Mouse (Mus musculus) lung, embryonic 16.5 days (tissue): ENCODE measurements at regions not wholly inside any gene's neighbourhood (a gene's known extent, or its start where the extent isn't known, plus 50 kb on each side); places are given as distances from the start of the nearest gene placed in this dataset.

Source experiments
- ATAC-seq: fragments of 200-750 bp; cut with Nextera tagmentation; 2 replicates; pipeline ENCODE4 v1.8.0; 2017; ENCODE audit warnings: low read depth, mild to moderate bottlenecking, moderate library complexity
- H3K27ac ChIP-seq: fragments of 300-500 bp; sonication (generic); 2 replicates; pipeline ENCODE4 v1.5.1; 2014; ENCODE audit warnings: mild to moderate bottlenecking, control low read depth, low read length
- H3K27me3 ChIP-seq: fragments of 300-500 bp; sonication (generic); 2 replicates; pipeline ENCODE4 v1.6.1; 2014; ENCODE audit warnings: low read depth, low read length, mixed read lengths; ENCODE audit not compliant: control insufficient read depth, insufficient read depth
- H3K36me3 ChIP-seq: fragments of 300-500 bp; sonication (generic); 2 replicates; pipeline ENCODE4 v1.6.1; 2014; ENCODE audit warnings: low read length; ENCODE audit not compliant: control insufficient read depth, insufficient read depth
- H3K4me1 ChIP-seq: fragments of 300-500 bp; sonication (generic); replicated peaks from 2 replicates; pipeline ENCODE4 v1.6.1; 2014; ENCODE audit warnings: low read length, mixed read lengths; ENCODE audit not compliant: control insufficient read depth, insufficient read depth
- H3K4me2 ChIP-seq: fragments of 300-500 bp; sonication (generic); 2 replicates; pipeline ENCODE4 v1.6.1; 2014; ENCODE audit warnings: low read depth, low read length, control low read depth
- H3K4me3 ChIP-seq: fragments of 300-500 bp; sonication (generic); 2 replicates; pipeline ENCODE4 v1.5.1; 2014; ENCODE audit warnings: mild to moderate bottlenecking, low read length, control low read depth
- H3K9ac ChIP-seq: fragments of 300-500 bp; sonication (generic); 2 replicates; pipeline ENCODE4 v1.6.1; 2014; ENCODE audit warnings: low read length, control low read depth
- H3K9me3 ChIP-seq: fragments of 300-500 bp; sonication (generic); 2 replicates; pipeline ENCODE4 v1.6.1; 2016; ENCODE audit warnings: low read length; ENCODE audit not compliant: control insufficient read depth
- WGBS: fragments of 180-500 bp; shearing (Covaris S2); extraction: QIAGEN DNeasy Blood & Tissue Kit; methylation state at CpG from one replicate; pipeline ENCODE4 v1.1.7; 2014; 5-methylcytosine and 5-hydroxymethylcytosine counted together

- Histone ChIP-seq H3K4me3 (no peak overlapping the region), H3K27ac (no peak overlapping the region)
These were observed 170.0 kb upstream of the Hes1 start for GRCm38 (mm10) chr16:29893871-29894828.

GRCm38 (mm10) chr16:29896393-29896792 is 167.8 kb upstream of the Hes1 start:
- Histone ChIP-seq H3K4me1 (peaks cover 14% of the 10 kb centered on the region), H3K9me3 (no peaks in the 10 kb centered on the region), H3K9ac (no peak overlapping the region), H3K27me3 (no peaks in the 10 kb centered on the region), H3K27ac (peak overlapping the region; percentile 68), H3K4me3 (no peak overlapping the region), H3K36me3 (no peaks in the 10 kb centered on the region), H3K4me2 (no peak overlapping the region)
- 56% methylated on average over 4 of the region's 4 CpGs for WGBS
- peak; percentile 59 for ATAC-seq

More at GRCm38 (mm10) chr16:29893871-29894828, 170.0 kb upstream of the Hes1 start:
- Histone ChIP-seq H3K4me1 (peaks cover 14% of the 10 kb centered on the region), H3K4me2 (peak overlapping the region; percentile 43), H3K27me3 (no peaks in the 10 kb centered on the region), H3K9ac (peak overlapping the region; percentile 9; the same call in 1 of the 2 replicates), H3K9me3 (no peaks in the 10 kb centered on the region), H3K36me3 (no peaks in the 10 kb centered on the region)
- peak; percentile 59 for ATAC-seq
- 23% methylated on average over 21 of the region's 21 CpGs for WGBS

- H3K4me2 ChIP-seq = peak overlapping the region; percentile 23; the same call in 1 of the 2 replicates
- H3K4me1 ChIP-seq = peaks cover 27% of the 10 kb centered on the region
- no peaks in the 10 kb centered on the region for H3K9me3 ChIP-seq
- H3K36me3 ChIP-seq = no peaks in the 10 kb centered on the region
- H3K27me3 ChIP-seq = no peaks in the 10 kb centered on the region
- no peak overlapping the region for H3K9ac ChIP-seq
- WGBS = 12% methylated on average over 8 of the region's 8 CpGs
- peak; percentile 63 for ATAC-seq
- H3K27ac ChIP-seq = peak overlapping the region; percentile 28
- no peak overlapping the region for H3K4me3 ChIP-seq
These were observed 160.7 kb upstream of the Hes1 start for GRCm38 (mm10) chr16:29903510-29903909.

GRCm38 (mm10) chr16:29904183-29904775 is 159.9 kb upstream of the Hes1 start:
- H3K27me3 ChIP-seq = no peaks in the 10 kb centered on the region
- no peaks in the 10 kb centered on the region for H3K36me3 ChIP-seq
- H3K4me3 ChIP-seq = no peak overlapping the region
- peak overlapping the region; percentile 28; the same call in 1 of the 2 replicates for H3K27ac ChIP-seq
- no peak overlapping the region for H3K9ac ChIP-seq
- H3K4me2 ChIP-seq = no peak overlapping the region
- peaks cover 27% of the 10 kb centered on the region for H3K4me1 ChIP-seq
- H3K9me3 ChIP-seq = no peaks in the 10 kb centered on the region
- peak; percentile 12; the same call in 1 of the 2 replicates for ATAC-seq
- 50% methylated on average over 9 of the region's 9 CpGs for WGBS

GRCm38 (mm10) chr16:29907331-29907730 is 156.9 kb upstream of the Hes1 start:
- no peaks in the 10 kb centered on the region for H3K27me3 ChIP-seq
- peak; percentile 35; the same call in 1 of the 2 replicates for ATAC-seq
- H3K9me3 ChIP-seq = no peaks in the 10 kb centered on the region
- no peak overlapping the region for H3K9ac ChIP-seq
- H3K4me1 ChIP-seq = peaks cover 27% of the 10 kb centered on the region
- H3K4me2 ChIP-seq = no peak overlapping the region
- no peak overlapping the region for H3K4me3 ChIP-seq
- H3K36me3 ChIP-seq = no peaks in the 10 kb centered on the region
- 58% methylated on average over 7 of the region's 7 CpGs for WGBS
- H3K27ac ChIP-seq = no peak overlapping the region

- Histone ChIP-seq H3K9me3 (no peaks in the 10 kb centered on the region), H3K27me3 (no peaks in the 10 kb centered on the region), H3K27ac (no peak overlapping the region), H3K4me3 (no peak overlapping the region), H3K9ac (no peak overlapping the region), H3K36me3 (no peaks in the 10 kb centered on the region), H3K4me1 (peaks cover 26% of the 10 kb centered on the region), H3K4me2 (no peak overlapping the region)
- 31% methylated on average over 8 of the region's 8 CpGs for WGBS
- ATAC-seq = no peak
These were observed 156.2 kb upstream of the Hes1 start for GRCm38 (mm10) chr16:29908031-29908430.

- WGBS = 45% methylated on average over 5 of the region's 5 CpGs
- Histone ChIP-seq H3K4me2 (no peak overlapping the region), H3K9me3 (no peaks in the 10 kb centered on the region), H3K27me3 (no peaks in the 10 kb centered on the region), H3K4me1 (peaks cover 13% of the 10 kb centered on the region), H3K27ac (no peak overlapping the region), H3K4me3 (no peak overlapping the region), H3K36me3 (no peaks in the 10 kb centered on the region), H3K9ac (no peak overlapping the region)
- no peak for ATAC-seq
These were observed 154.2 kb upstream of the Hes1 start for GRCm38 (mm10) chr16:29909923-29910465.

- H3K27me3 ChIP-seq = no peaks in the 10 kb centered on the region
- WGBS = 46% methylated on average over 7 of the region's 7 CpGs
- no peak overlapping the region for H3K27ac ChIP-seq
- H3K4me3 ChIP-seq = no peak overlapping the region
- H3K4me2 ChIP-seq = no peak overlapping the region
- no peak for ATAC-seq
- no peak overlapping the region for H3K9ac ChIP-seq
- no peaks in the 10 kb centered on the region for H3K36me3 ChIP-seq
- H3K9me3 ChIP-seq = no peaks in the 10 kb centered on the region
- peaks cover 15% of the 10 kb centered on the region for H3K4me1 ChIP-seq
These were observed 153.0 kb upstream of the Hes1 start for GRCm38 (mm10) chr16:29911164-29911571.
